Mouse (Mus musculus): ENCODE data around the gene Mapkap1. TPM values are rescaled to one million over a fixed set of nuclear protein-coding genes. Genes with fewer than 3 reads are reported as not detected.

Mapkap1 gene
- polyA plus RNA-seq (2016; fragmentation: Nextera tagmentation; extraction: Ambion mirVana), result 88.1 and 90.9 TPM in 2 replicates

DNA sequence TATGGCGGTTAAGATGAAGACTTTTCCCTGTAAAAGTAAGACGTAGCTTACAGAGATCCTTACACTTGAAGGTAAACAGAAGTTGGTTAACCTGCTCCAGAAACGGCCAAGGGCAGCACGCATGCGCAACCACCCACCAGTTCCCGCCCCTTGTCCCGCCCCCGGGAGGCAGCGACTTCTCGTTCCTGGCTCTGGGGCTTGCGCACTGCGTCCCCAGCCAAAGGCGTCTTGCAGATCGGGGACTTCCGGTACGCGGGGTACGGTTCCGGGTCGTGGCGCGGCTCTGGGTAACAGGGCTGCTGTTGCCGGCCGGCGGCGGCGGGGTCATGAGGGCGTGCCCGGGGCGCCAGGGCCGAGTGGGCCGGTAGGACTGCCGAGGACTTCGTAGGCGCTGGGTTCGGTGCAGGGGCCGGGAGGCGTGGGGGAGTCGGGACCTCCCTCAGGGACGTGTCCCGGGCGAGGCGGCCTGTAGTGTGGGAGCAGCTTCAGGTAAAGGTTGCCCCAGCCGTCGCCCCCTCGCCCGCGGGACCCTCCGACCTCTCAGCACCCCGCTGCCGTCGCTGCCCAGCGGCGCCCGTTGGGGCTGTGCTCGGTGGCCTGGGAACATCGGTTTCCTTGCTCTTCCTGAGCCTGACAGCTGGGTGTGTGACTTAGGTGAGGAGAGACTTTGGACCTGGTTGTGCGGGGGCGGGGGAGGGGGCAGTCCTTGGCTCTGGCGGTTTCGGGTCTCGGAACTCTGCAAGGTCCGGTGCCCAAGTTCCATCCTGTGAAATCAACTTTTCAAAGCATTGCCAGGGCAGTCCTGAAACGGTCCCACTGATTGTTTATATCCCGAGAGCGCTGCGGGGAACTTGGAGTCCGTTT is at the start of gene Mapkap1:
Gene Mapkap1 (plus strand): TSS at position 171 of the 864 bp plus-strand sequence.
- Histone ChIP-seq H3K36me3 (replicated peaks) (no peaks in the 10 kb centered on the region), H3K27ac (replicated peaks) (peak within 1 kb of the TSS; percentile 88), H3K4me1 (peaks cover 12% of the 10 kb centered on the region), H3K4me3 (peak within 1 kb of the TSS; percentile 87), H3K27me3 (replicated peaks; ENCODE audit: low read depth, poor library complexity, severe bottlenecking) (no peaks in the 10 kb centered on the region), H3K9me3 (no peaks in the 10 kb centered on the region)
- under 1% methylated on average over 68 of the region's 68 CpGs for WGBS
- DNase-seq (ENCODE audit: low spot score), result peak; percentile 99

DNA sequence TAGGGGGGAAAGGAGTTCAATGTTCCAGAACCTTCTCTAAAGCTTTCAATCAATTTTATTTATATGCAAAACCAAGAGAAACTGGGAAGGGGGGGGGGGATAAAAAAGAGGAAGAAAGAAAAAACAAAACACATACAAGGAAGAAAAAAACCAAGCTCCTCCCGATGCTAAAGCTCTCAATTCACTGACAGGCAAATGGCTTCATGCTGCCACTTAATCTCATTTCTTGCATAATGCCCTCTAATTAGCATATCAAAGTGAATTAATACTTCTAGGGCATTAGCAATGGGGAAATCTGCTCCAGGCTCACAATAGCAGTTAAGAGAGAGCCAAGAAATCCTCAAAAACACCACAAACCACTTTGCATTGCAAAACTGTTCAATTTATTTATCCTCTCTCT is 42.9 kb upstream of the Mapkap1 start:
- Histone ChIP-seq H3K4me3 (no peak overlapping the region), H3K27ac (replicated peaks) (no peak overlapping the region), H3K27me3 (replicated peaks; ENCODE audit: low read depth, poor library complexity, severe bottlenecking) (no peaks in the 10 kb centered on the region), H3K4me1 (peaks cover 42% of the 10 kb centered on the region), H3K9me3 (no peaks in the 10 kb centered on the region), H3K36me3 (replicated peaks) (peaks cover 3% of the 10 kb centered on the region; the same call in 1 of the 2 replicates)
- WGBS, result 14% methylated on average over 1 of the region's 1 CpGs
- DNase-seq (ENCODE audit: low spot score), result no peak

DNA sequence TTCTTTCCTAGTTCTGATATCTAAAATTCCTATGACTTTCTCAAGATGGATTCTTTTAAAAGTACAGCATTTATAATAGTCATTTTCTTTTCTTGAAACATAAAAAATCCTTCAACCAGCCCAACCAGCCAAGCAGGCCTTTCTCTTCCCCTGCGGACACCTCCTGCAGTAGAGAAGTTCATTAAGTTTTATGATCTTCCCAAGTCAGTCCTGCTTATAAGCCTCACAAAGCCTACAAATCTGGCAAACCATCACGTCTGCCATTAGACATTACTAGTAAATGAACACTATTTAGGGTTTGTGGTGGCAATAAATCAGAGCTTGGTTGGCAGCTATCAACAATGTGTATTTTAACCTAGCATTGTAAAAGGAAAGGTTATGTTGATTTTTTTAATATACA is 39.5 kb upstream of the Mapkap1 start:
- H3K4me3 ChIP-seq, result no peak overlapping the region
- peaks cover 36% of the 10 kb centered on the region for H3K4me1 ChIP-seq
- H3K27ac ChIP-seq (replicated peaks), result no peak overlapping the region
- H3K9me3 ChIP-seq, result no peaks in the 10 kb centered on the region
- no peaks in the 10 kb centered on the region for H3K27me3 ChIP-seq (replicated peaks; ENCODE audit: low read depth, poor library complexity, severe bottlenecking)
- 78% methylated on average over 2 of the region's 2 CpGs for WGBS
- no peak for DNase-seq (ENCODE audit: low spot score)
- peaks cover 3% of the 10 kb centered on the region; the same call in 1 of the 2 replicates for H3K36me3 ChIP-seq (replicated peaks)

DNA sequence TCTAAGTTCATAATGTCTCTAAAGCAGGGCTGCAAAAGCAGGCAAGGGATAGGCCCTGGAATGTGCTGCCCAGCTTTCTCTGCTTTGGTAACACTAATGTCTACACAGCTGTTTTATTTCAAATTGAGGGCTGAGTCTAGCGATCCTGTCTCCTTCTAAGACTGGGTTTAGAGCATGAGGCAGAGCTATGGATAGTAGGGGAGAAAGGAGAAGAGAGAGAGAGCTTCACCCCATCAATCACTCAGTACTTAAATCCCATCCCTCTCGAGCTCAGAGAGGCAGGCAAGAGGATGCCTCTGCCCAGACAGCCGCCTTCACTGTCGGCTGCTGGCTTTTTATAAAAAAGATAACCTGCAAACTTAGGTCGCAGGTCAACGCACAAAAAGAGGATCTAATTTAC is 38.2 kb upstream of the Mapkap1 start:
- Histone ChIP-seq H3K27ac (replicated peaks) (peak overlapping the region; percentile 35), H3K9me3 (no peaks in the 10 kb centered on the region), H3K27me3 (replicated peaks; ENCODE audit: low read depth, poor library complexity, severe bottlenecking) (0 out of 2 replicates have a peak, but pooled peaks cover under 1% of the 10 kb centered on the region), H3K36me3 (replicated peaks) (peaks cover 3% of the 10 kb centered on the region; the same call in 1 of the 2 replicates), H3K4me1 (peaks cover 45% of the 10 kb centered on the region), H3K4me3 (peak overlapping the region; percentile 86)
- DNase-seq (ENCODE audit: low spot score), result no peak
- 23% methylated on average over 6 of the region's 6 CpGs for WGBS

DNA sequence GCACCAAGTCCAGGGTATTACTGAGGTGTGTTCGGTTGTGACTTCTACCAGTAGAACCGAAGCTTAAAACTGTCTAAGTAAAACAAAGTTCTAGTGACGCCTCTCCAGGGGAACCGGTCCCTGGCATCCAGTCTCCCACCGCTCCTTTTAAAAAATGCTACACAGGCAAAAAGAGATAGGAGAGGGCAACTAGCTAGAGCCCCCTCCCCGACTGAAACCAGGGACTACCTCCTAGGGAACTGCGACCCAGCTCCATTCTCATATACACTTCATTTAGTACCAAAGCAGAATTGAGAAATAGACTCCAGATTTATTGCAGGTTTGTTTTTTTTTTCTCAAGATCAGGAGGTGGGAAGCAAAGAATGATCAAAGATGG is 36.2 kb upstream of the Mapkap1 start:
- Histone ChIP-seq H3K4me3 (peak overlapping the region; percentile 86), H3K4me1 (peaks cover 42% of the 10 kb centered on the region), H3K36me3 (replicated peaks) (no peaks in the 10 kb centered on the region), H3K9me3 (no peaks in the 10 kb centered on the region), H3K27me3 (replicated peaks; ENCODE audit: low read depth, poor library complexity, severe bottlenecking) (0 out of 2 replicates have a peak, but pooled peaks cover 7% of the 10 kb centered on the region), H3K27ac (replicated peaks) (peak overlapping the region; percentile 96)
- 3% methylated on average over 7 of the region's 7 CpGs for WGBS
- peak; percentile 17 for DNase-seq (ENCODE audit: low spot score)

DNA sequence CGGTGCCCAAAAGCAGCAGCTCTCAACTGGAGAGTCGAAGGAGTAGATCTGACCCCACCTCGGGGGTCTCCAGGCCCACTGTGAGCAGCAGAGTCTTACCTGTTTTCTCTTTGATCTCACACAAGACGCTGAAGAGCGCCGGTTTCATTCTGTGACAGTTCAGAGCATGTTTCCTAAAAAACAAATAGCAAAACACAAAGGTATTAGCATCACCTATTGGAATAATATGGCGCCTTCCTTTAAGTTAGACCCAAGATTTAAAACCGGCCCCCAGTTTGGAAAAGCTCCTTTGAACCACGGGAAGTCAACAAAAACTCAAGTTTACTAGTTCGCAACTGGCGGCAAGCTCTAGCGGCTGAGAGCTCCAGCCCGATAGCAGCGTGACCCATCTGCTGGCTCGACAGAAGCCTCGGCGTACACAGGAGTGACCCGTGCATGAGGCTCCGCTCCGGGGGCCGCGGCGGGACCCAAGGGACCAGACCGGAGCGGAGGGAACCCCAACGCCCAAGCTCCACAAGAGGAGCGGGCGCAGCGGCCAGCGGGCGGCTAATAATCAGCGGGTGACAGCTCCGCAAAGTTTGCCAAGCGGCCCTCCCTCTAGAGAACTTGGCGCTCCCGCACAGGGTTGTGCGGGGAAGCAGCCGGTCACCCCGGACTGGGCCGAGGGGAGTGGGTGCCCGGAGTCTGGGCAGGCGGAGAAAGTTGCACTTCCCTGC is 35.7 kb upstream of the Mapkap1 start:
- Histone ChIP-seq H3K27me3 (replicated peaks; ENCODE audit: low read depth, poor library complexity, severe bottlenecking) (0 out of 2 replicates have a peak, but pooled peaks cover 7% of the 10 kb centered on the region), H3K9me3 (no peaks in the 10 kb centered on the region), H3K4me1 (peaks cover 42% of the 10 kb centered on the region), H3K27ac (replicated peaks) (peak overlapping the region; percentile 96), H3K4me3 (peak overlapping the region; percentile 86), H3K36me3 (replicated peaks) (no peaks in the 10 kb centered on the region)
- under 1% methylated on average over 42 of the region's 42 CpGs for WGBS
- DNase-seq (ENCODE audit: low spot score), result peak; percentile 64

DNA sequence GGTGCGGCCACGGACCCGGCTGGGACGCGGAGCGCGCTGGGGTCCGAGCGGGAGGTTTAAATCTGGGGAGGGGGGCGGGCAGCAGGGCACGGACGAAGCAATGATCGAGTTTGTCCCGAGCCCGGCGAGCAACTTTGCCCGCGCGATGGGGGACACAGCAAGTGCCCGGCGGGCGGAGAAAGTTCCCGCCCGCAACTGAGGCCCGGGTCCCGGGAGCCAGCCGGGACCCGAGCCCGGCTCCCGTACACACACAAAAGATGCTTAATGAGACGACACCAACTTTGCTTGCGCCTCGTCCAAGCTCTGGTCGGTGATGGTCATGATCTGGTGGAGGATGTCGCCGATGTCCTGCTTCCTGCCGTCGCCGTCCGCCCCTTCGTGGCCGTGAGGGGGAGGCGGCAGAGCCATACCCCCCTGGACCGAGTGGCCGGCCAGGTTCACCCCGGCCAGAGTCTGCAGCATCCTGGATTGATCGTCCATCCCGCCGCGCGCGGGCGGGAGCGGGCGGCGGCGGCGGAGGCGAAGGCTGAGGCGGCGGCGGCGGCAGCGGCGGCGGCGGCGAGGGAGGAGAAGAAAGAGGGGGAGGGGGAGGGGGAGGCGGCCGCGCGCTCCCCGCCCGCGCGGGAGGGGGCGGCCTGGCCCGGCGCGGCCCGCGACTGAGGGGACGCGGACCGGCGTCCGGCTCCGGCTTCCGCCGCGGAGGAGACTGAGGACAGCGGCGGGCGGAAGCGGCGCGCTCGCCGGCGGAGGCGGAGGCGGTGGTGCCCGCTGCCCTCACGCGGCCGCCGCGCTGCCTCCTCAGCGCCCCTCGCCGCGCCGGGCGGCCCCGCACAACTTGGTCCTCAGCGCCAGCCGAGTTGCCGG is 34.9 kb upstream of the Mapkap1 start:
- WGBS, result under 1% methylated on average over 113 of the region's 118 CpGs
- 0 out of 2 replicates have a peak, but pooled peaks cover 7% of the 10 kb centered on the region for H3K27me3 ChIP-seq (replicated peaks; ENCODE audit: low read depth, poor library complexity, severe bottlenecking)

DNA sequence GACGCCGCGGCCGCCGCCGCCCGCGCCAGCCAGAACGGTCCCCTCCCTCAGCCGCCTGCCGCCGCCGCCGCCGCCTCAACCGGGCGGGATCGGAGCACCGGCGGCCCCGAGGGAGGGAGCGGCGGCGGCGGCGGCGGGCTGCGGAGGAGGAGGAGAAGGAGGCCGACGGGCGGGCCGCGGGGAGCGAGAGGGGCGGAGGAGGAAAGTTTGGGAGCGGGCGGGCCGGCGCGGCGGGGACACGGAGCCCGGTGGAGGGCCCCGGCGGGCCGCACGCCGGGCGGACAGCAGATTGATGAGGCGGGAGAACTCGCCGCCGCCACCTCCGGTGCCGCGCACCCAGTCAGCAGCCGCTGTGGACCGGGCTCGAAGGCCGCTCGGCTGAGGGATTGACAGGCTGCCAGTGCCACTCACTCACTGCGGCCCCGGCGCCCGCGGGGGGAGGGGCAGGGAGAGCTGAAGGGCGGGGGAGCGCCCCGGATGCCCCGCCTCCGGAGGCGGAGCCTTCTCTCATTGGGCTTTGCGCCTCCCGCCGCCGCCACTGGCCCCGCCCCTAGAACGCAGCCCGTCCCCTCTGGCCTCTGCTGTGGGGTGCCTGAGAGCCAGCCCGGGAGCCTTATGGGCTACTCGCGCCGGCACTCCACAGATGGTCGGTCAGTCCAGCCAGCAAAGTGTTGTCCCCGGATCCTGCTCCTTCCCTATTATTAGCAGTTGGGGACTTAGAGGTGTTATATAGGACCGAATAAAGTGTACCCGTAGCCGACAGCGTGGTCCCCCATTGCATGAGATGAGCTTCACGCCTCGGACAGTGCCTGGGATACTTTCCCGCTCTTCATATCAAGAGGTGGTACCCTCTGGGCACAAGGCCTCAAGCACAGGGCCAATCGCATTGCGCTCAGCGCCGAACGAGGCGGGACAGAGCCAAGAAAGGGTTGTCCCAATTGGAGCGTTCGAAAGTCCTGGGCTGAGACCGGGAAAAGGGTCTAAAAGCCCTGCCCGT is 34.0 kb upstream of the Mapkap1 start, which contains the start of gene Pbx3:
Gene Pbx3 (minus strand): TSS at position 838 of the 997 bp plus-strand sequence.
- H3K4me3 ChIP-seq, result peak within 1 kb of the TSS; percentile 86
- under 1% methylated on average over 100 of the region's 102 CpGs for WGBS
- no peaks in the 10 kb centered on the region for H3K36me3 ChIP-seq (replicated peaks)
- no peaks in the 10 kb centered on the region for H3K9me3 ChIP-seq
- 0 out of 2 replicates have a peak, but pooled peaks cover 7% of the 10 kb centered on the region for H3K27me3 ChIP-seq (replicated peaks; ENCODE audit: low read depth, poor library complexity, severe bottlenecking)
- peak; percentile 99 for DNase-seq (ENCODE audit: low spot score)
- peak within 1 kb of the TSS; percentile 96 for H3K27ac ChIP-seq (replicated peaks)
- H3K4me1 ChIP-seq, result peaks cover 42% of the 10 kb centered on the region

More for the DNA sequence above, 34.9 kb upstream of the Mapkap1 start:
- H3K9me3 ChIP-seq, result no peaks in the 10 kb centered on the region
- H3K4me3 ChIP-seq, result peak overlapping the region; percentile 86
- H3K27ac ChIP-seq (replicated peaks), result peak overlapping the region; percentile 96
- no peaks in the 10 kb centered on the region for H3K36me3 ChIP-seq (replicated peaks)
- H3K4me1 ChIP-seq, result peaks cover 42% of the 10 kb centered on the region
- peak; percentile 79 for DNase-seq (ENCODE audit: low spot score)

DNA sequence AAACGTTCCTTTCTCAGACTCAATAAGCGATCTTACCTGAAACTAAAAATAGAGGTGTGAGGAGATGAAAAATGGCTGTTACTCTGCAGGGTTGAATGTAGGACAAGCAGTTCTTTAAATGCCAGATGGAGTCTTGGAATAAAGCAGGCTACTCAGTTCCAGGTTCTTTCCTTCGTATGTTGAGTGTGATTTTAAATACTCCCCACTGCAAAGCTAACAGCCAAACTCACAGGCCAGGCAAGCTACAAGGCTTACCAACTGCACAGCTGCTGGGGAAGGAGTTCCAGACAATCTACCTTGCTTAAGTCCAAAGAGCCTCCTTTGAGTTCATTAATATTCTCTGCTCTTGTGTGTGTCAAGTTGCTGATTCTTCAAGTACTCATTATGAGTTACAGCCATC is 32.7 kb upstream of the Mapkap1 start:
- Histone ChIP-seq H3K9me3 (no peaks in the 10 kb centered on the region), H3K36me3 (replicated peaks) (no peaks in the 10 kb centered on the region), H3K27ac (replicated peaks) (0 out of 2 replicates have a peak overlapping the region, but pooled peaks have one; percentile 96), H3K27me3 (replicated peaks; ENCODE audit: low read depth, poor library complexity, severe bottlenecking) (0 out of 2 replicates have a peak, but pooled peaks cover 7% of the 10 kb centered on the region), H3K4me3 (peak overlapping the region; percentile 86), H3K4me1 (peaks cover 30% of the 10 kb centered on the region)
- WGBS, result 42% methylated on average over 3 of the region's 3 CpGs
- DNase-seq (ENCODE audit: low spot score), result no peak

DNA sequence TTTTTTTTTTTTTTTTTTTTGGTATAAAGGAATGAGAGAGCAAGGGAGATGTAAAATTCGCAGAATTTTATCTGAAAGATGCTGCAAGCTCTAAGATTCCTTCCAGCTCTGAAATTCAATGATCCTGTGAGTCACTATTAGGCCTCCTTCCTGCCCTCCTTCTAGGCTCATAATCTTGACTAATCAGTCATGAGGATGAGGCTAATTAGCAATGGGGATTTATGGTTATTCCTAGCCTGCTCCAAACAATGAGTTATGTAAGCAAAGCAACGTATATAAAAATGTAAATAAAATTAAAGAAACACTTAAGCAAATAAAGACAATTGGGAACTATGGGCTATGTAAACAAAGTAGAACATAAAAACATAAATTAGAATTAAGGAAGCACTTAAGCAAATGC is 32.2 kb upstream of the Mapkap1 start:
- 70% methylated on average over 2 of the region's 2 CpGs for WGBS
- no peak for DNase-seq (ENCODE audit: low spot score)
- Histone ChIP-seq H3K4me3 (no peak overlapping the region), H3K36me3 (replicated peaks) (no peaks in the 10 kb centered on the region), H3K27ac (replicated peaks) (no peak overlapping the region), H3K27me3 (replicated peaks; ENCODE audit: low read depth, poor library complexity, severe bottlenecking) (0 out of 2 replicates have a peak, but pooled peaks cover 7% of the 10 kb centered on the region), H3K4me1 (peaks cover 27% of the 10 kb centered on the region), H3K9me3 (no peaks in the 10 kb centered on the region)

DNA sequence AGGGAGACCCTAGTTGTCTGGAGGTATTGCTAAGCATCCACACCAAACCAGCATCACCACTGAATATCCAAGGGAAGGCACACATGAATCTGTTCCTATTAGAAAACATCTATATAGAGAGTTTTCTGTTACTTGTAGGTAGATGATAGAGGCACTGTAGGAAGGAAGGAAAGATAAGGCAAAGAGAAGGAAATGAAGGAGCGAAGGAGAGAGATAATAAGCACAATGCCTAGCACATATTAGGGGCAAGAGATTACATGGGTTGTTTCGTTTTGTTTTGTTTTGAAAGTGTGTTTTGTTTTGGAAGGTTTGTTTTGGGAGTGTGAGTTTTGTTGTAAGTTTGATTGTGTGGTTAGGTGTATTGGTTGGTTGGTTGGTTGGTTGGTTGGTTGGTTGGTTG is 27.6 kb upstream of the Mapkap1 start:
- peaks cover under 1% of the 10 kb centered on the region for H3K4me1 ChIP-seq
- no peak overlapping the region for H3K27ac ChIP-seq (replicated peaks)
- no peak overlapping the region for H3K4me3 ChIP-seq
- H3K27me3 ChIP-seq (replicated peaks; ENCODE audit: low read depth, poor library complexity, severe bottlenecking), result 0 out of 2 replicates have a peak, but pooled peaks cover 1% of the 10 kb centered on the region
- H3K36me3 ChIP-seq (replicated peaks), result no peaks in the 10 kb centered on the region
- 86% methylated on average over 2 of the region's 2 CpGs for WGBS
- DNase-seq (ENCODE audit: low spot score), result no peak
- H3K9me3 ChIP-seq, result no peaks in the 10 kb centered on the region

Data from embryonic facial prominence, embryonic 10.5 days (tissue).